ENCODE assay signal across 18 mouse cellular contexts in genomic region chr14:73176266-73176665, GRCm38 (mm10). TPM values are rescaled to one million over a fixed set of nuclear protein-coding genes. Genes with fewer than 3 reads are reported as not detected.
DNase-seq lines count a peak whose midpoint lies in the region; ATAC-seq and TF ChIP-seq lines count a peak whose summit lies in the region.
"Had no signal": no experiment of that assay in that cellular context is flagged by ENCODE, and none has a peak within 500 bp of the region (broad histone marks: within the 10 kb centered on the region; RNA-seq: fewer than 3 reads in every experiment).

No protein-coding gene starts in this region.

- TF ChIP-seq POLR2A in kidney, adult 2 months (IDR thresholded peaks at IDR 0.05; ENCODE audit: low read depth, low read length), result no peak

- H3K27ac ChIP-seq in intestine, postnatal 0 days (ENCODE audit: low read depth, low read length), result no peak overlapping the region
- H3K27ac ChIP-seq in kidney, adult 2 months (ENCODE audit: insufficient read depth, low read depth, low read length), result no peak overlapping the region
- H3K27ac ChIP-seq: liver, embryonic 14.5 days had no signal

- peak; percentile 10 to 24; a peak in 2 of 4 replicates for ATAC-seq in hematopoietic stem cell, adult 5-6 weeks (replicated peaks in 1 of 2; ENCODE audit: insufficient read depth in 1 of 2, low FRiP score in 2 of 2, low TSS enrichment in 1 of 2, low read depth in 1 of 2, poor library complexity in 2 of 2, severe bottlenecking in 2 of 2)
- ATAC-seq in intestine, postnatal 0 days, result no peak
- ATAC-seq: forebrain, embryonic 16.5 days; lung, postnatal 0 days; midbrain, embryonic 16.5 days had no signal

- TF ChIP-seq CTCF in intestine, postnatal 0 days (IDR thresholded peaks at IDR 0.05; ENCODE audit: low read depth), result no peak
- no peak for TF ChIP-seq CTCF in kidney, adult 2 months (conservative IDR thresholded peaks at IDR 0.05; ENCODE audit: insufficient read depth, insufficient read length, low read depth, low read length)

- H3K4me1 ChIP-seq in intestine, postnatal 0 days (replicated peaks; ENCODE audit: control insufficient read depth, insufficient read depth, low read length), result 0 out of 2 replicates have a peak, but pooled peaks cover 4% of the 10 kb centered on the region
- H3K4me1 ChIP-seq in kidney, adult 2 months (ENCODE audit: control insufficient read depth, insufficient read depth, low read length), result peaks cover 22% of the 10 kb centered on the region

- H3K4me2 ChIP-seq in intestine, postnatal 0 days (replicated peaks; ENCODE audit: low read depth), result no peak overlapping the region

- H3K9me3 ChIP-seq in intestine, postnatal 0 days (ENCODE audit: control insufficient read depth), result no peaks in the 10 kb centered on the region
- H3K9me3 ChIP-seq: megakaryocyte, embryonic 14.5 days had no signal

- H3K9ac ChIP-seq in intestine, postnatal 0 days (ENCODE audit: low read depth, low read length), result no peak overlapping the region
- H3K9ac ChIP-seq: liver, embryonic 14.5 days had no signal

- 87% methylated on average over 5 of the region's 5 CpGs for WGBS in intestine, postnatal 0 days
- 87% methylated on average over 5 of the region's 5 CpGs for WGBS in kidney, adult 2 months

- DNase-seq in heart, adult 18-20 months, result peak; percentile 40 to 50
- no peak for DNase-seq in heart, postnatal 36 days
- DNase-seq in 416B (ENCODE audit: low read depth), result peak; percentile 13
- peak; percentile 85 for DNase-seq in adipocyte (ENCODE audit: low spot score)
- DNase-seq in kidney, adult 2 months, result no peak
- DNase-seq: cerebellum, adult 11 months; cerebellum, postnatal 36 days; kidney, adult 9 months; kidney, postnatal 36 days; layer of hippocampus, postnatal 36 days; retina, postnatal 1 day had no signal

- H3K36me3 ChIP-seq in intestine, postnatal 0 days (ENCODE audit: control insufficient read depth, insufficient read depth), result peaks cover 32% of the 10 kb centered on the region
- no peaks in the 10 kb centered on the region for H3K36me3 ChIP-seq in kidney, adult 2 months (ENCODE audit: control insufficient read depth, insufficient read depth, low read length)

- H3K27me3 ChIP-seq in intestine, postnatal 0 days (replicated peaks; ENCODE audit: control insufficient read depth, insufficient read depth, low read length), result no peaks in the 10 kb centered on the region
- no peaks in the 10 kb centered on the region for H3K27me3 ChIP-seq in kidney, adult 2 months (replicated peaks; ENCODE audit: control insufficient read depth, insufficient read depth, low read length)
- H3K27me3 ChIP-seq: megakaryocyte, embryonic 14.5 days had no signal

- intact Hi-C loops in heart, postnatal 36 days (cut with DNase I), result loop anchor here (5.0 kb wide), 1 partner anchor 69 kb away; no protein-coding TSS in a partner anchor

- no peak overlapping the region for H3K4me3 ChIP-seq in intestine, postnatal 0 days (ENCODE audit: low read depth, low read length)
- H3K4me3 ChIP-seq in kidney, adult 2 months (ENCODE audit: insufficient read depth, low read depth, low read length), result no peak overlapping the region

RNA-seq across cellular contexts. Expression of gene Rcbtb2, which starts 53.4 kb away (rescaled TPM):
- total RNA-seq in heart, adult 18-20 months (2021), result 10 to 100 TPM; 21.9 to 23.7 TPM
- 10 to 100 TPM; 20.0 to 23.2 TPM for total RNA-seq in heart, postnatal 36 days (2021)
- 52.1 and 64.2 TPM in 2 replicates for total RNA-seq in hematopoietic stem cell, adult 5-6 weeks (2017)
- polyA plus RNA-seq in intestine, postnatal 0 days (2015; fragmentation: Nextera tagmentation; extraction: Ambion mirVana), result 31.8 and 32.2 TPM in 2 replicates
- polyA plus RNA-seq in kidney, adult 2 months (2012; rRNA removed), result 32.3 and 33.2 TPM in 2 replicates

Comparison
In these comparisons a context has a peak if more than half of its experiments do, and no peak if none do; other contexts are left out.
1. DNase-seq: peak in heart, adult 18-20 months (2 of 2), 416B (single experiment) and adipocyte (single experiment); none in heart, postnatal 36 days (0 of 2) and kidney, adult 2 months (single experiment).